Mouse (Mus musculus): ENCODE results near the gene Ldah.

The Ldah gene

GRCm38 (mm10) chr12:8281225-8282017 is 73.5 kb downstream of the Ldah start:
- no peak for DNase-seq (ENCODE audit: low spot score)

GRCm38 (mm10) chr12:8287970-8288369 is 80.1 kb downstream of the Ldah start:
- no peak for DNase-seq (ENCODE audit: low spot score)

GRCm38 (mm10) chr12:8289099-8289498 is 81.2 kb downstream of the Ldah start:
- DNase-seq (ENCODE audit: low spot score) = no peak

GRCm38 (mm10) chr12:8289499-8289898 is 81.6 kb downstream of the Ldah start:
- no peak for DNase-seq (ENCODE audit: low spot score)

- no peak for DNase-seq (ENCODE audit: low spot score)
Observed at GRCm38 (mm10) chr12:8291157-8291853, 83.4 kb downstream of the Ldah start.

GRCm38 (mm10) chr12:8295307-8295913 is 87.5 kb downstream of the Ldah start:
- no peak for DNase-seq (ENCODE audit: low spot score)

- no peak for DNase-seq (ENCODE audit: low spot score)
Observed at GRCm38 (mm10) chr12:8296154-8296553, 88.2 kb downstream of the Ldah start.

GRCm38 (mm10) chr12:8297586-8298214 is 89.8 kb downstream of the Ldah start:
- no peak for DNase-seq (ENCODE audit: low spot score)

GRCm38 (mm10) chr12:8298361-8299142 is 90.6 kb downstream of the Ldah start:
- DNase-seq (ENCODE audit: low spot score) = no peak

GRCm38 (mm10) chr12:8299143-8300110 is 91.5 kb downstream of the Ldah start:
- no peak for DNase-seq (ENCODE audit: low spot score)

- no peak for DNase-seq (ENCODE audit: low spot score)
Observed at GRCm38 (mm10) chr12:8300111-8300480, 92.2 kb downstream of the Ldah start.

GRCm38 (mm10) chr12:8300521-8300920 is 92.6 kb downstream of the Ldah start:
- DNase-seq (ENCODE audit: low spot score) = no peak

GRCm38 (mm10) chr12:8301011-8301814 is 93.3 kb downstream of the Ldah start:
- no peak for DNase-seq (ENCODE audit: low spot score)

- no peak for DNase-seq (ENCODE audit: low spot score)
Observed at GRCm38 (mm10) chr12:8301841-8302431, 94.0 kb downstream of the Ldah start, which contains the start of gene Gdf7. TSS of gene Gdf7 (minus strand) at chr12:8301954.

- DNase-seq (ENCODE audit: low spot score) = no peak
Observed at GRCm38 (mm10) chr12:8305258-8305657, 97.4 kb downstream of the Ldah start.

- DNase-seq (ENCODE audit: low spot score) = peak; percentile 54
Observed at GRCm38 (mm10) chr12:8306432-8306831, 98.5 kb downstream of the Ldah start.

GRCm38 (mm10) chr12:8306910-8307309 is 99.0 kb downstream of the Ldah start:
- DNase-seq (ENCODE audit: low spot score) = no peak

- no peak for DNase-seq (ENCODE audit: low spot score)
Observed at GRCm38 (mm10) chr12:8310992-8311391, 103.1 kb downstream of the Ldah start.

GRCm38 (mm10) chr12:8312266-8312665 is 104.4 kb downstream of the Ldah start:
- DNase-seq (ENCODE audit: low spot score) = no peak
